In genomic region chr5:139257265-139257664, GRCm38 (mm10) we compare ENCODE assay signal across 18 mouse cellular contexts. TPM values are rescaled to one million over a fixed set of nuclear protein-coding genes. Genes with fewer than 3 reads are reported as not detected.
DNase-seq lines count a peak whose midpoint lies in the region; ATAC-seq and TF ChIP-seq lines count a peak whose summit lies in the region.
"Had no signal": no experiment of that assay in that cellular context is flagged by ENCODE, and none has a peak within 500 bp of the region (broad histone marks: within the 10 kb centered on the region; RNA-seq: fewer than 3 reads in every experiment).

No protein-coding gene starts in this region.

- no peak for TF ChIP-seq EP300 in lung, postnatal 0 days (IDR thresholded peaks at IDR 0.05)
- TF ChIP-seq EP300 in liver, postnatal 0 days (IDR thresholded peaks at IDR 0.05; ENCODE audit: low read depth) = no peak

- peak overlapping the region; percentile 69 for H3K27ac ChIP-seq in heart, embryonic 15.5 days
- peak overlapping the region; percentile 84 for H3K27ac ChIP-seq in lung, postnatal 0 days (ENCODE audit: low read length)
- peak overlapping the region; percentile 55; the same call in 1 of the 2 replicates for H3K27ac ChIP-seq in liver, postnatal 0 days (ENCODE audit: low read depth)
- H3K27ac ChIP-seq: embryonic facial prominence, embryonic 12.5 days; limb, embryonic 13.5 days; midbrain, embryonic 12.5 days; neural tube, embryonic 15.5 days had no signal

- WGBS in heart, embryonic 15.5 days = 91% methylated on average over 1 of the region's 1 CpGs
- 58% methylated on average over 1 of the region's 1 CpGs for WGBS in lung, postnatal 0 days
- WGBS in liver, postnatal 0 days (ENCODE audit: insufficient replicate concordance) = 100% methylated on average over 1 of the region's 1 CpGs

- DNase-seq in adrenal gland, postnatal 36 days = peak; percentile 48 to 52
- DNase-seq in adrenal gland, adult 18-20 months (ENCODE audit: low spot score in 2 of 2) = no peak
- no peak for DNase-seq in heart, adult 18-20 months
- DNase-seq in lung, postnatal 0 days (ENCODE audit: low spot score) = no peak
- DNase-seq in lung, postnatal 14 days = no peak
- DNase-seq in liver, postnatal 0 days = no peak
- DNase-seq: cerebellum, adult 9-10 months; kidney, adult 2 months; kidney, postnatal 36 days; right cerebral cortex, postnatal 4 days; thymus, postnatal 36 days had no signal

- H3K9me3 ChIP-seq in heart, embryonic 15.5 days (replicated peaks) = no peaks in the 10 kb centered on the region
- no peaks in the 10 kb centered on the region for H3K9me3 ChIP-seq in lung, postnatal 0 days (ENCODE audit: low read length)
- no peaks in the 10 kb centered on the region for H3K9me3 ChIP-seq in liver, postnatal 0 days (ENCODE audit: low read length)
- H3K9me3 ChIP-seq: embryonic facial prominence, embryonic 12.5 days; limb, embryonic 13.5 days; midbrain, embryonic 12.5 days; neural tube, embryonic 15.5 days had no signal

- no peak overlapping the region for H3K4me3 ChIP-seq in heart, embryonic 15.5 days
- H3K4me3 ChIP-seq in lung, postnatal 0 days (ENCODE audit: low read depth, low read length) = no peak overlapping the region
- H3K4me3 ChIP-seq in liver, postnatal 0 days (ENCODE audit: low read depth, low read length) = no peak overlapping the region
- H3K4me3 ChIP-seq: embryonic facial prominence, embryonic 12.5 days; limb, embryonic 13.5 days; midbrain, embryonic 12.5 days; myocyte; neural tube, embryonic 15.5 days had no signal

- no peaks in the 10 kb centered on the region for H3K27me3 ChIP-seq in heart, embryonic 15.5 days
- H3K27me3 ChIP-seq in lung, postnatal 0 days (replicated peaks; ENCODE audit: insufficient read depth, low read length) = no peaks in the 10 kb centered on the region
- no peaks in the 10 kb centered on the region for H3K27me3 ChIP-seq in liver, postnatal 0 days (ENCODE audit: insufficient read depth, low read length)
- H3K27me3 ChIP-seq: CH12.LX; embryonic facial prominence, embryonic 12.5 days; limb, embryonic 13.5 days; midbrain, embryonic 12.5 days; neural tube, embryonic 15.5 days had no signal

- H3K4me1 ChIP-seq in heart, embryonic 15.5 days (replicated peaks) = peaks cover 74% of the 10 kb centered on the region
- peaks cover 38% of the 10 kb centered on the region for H3K4me1 ChIP-seq in lung, postnatal 0 days (ENCODE audit: insufficient read depth, low read depth, low read length)
- peaks cover 54% of the 10 kb centered on the region for H3K4me1 ChIP-seq in liver, postnatal 0 days (ENCODE audit: insufficient read depth)

- no peak overlapping the region for H3K9ac ChIP-seq in heart, embryonic 15.5 days
- H3K9ac ChIP-seq in lung, postnatal 0 days (replicated peaks; ENCODE audit: low read depth) = no peak overlapping the region
- H3K9ac ChIP-seq in liver, postnatal 0 days (replicated peaks) = 0 out of 2 replicates have a peak overlapping the region, but pooled peaks have one; percentile 22
- H3K9ac ChIP-seq: embryonic facial prominence, embryonic 12.5 days; limb, embryonic 13.5 days; midbrain, embryonic 12.5 days; neural tube, embryonic 15.5 days had no signal

- no peak for TF ChIP-seq CTCF in lung, postnatal 0 days (IDR thresholded peaks at IDR 0.05)
- no peak for TF ChIP-seq CTCF in liver, postnatal 0 days (IDR thresholded peaks at IDR 0.05; ENCODE audit: low read depth)

- no peak for ATAC-seq in heart, embryonic 15.5 days (replicated peaks; ENCODE audit: insufficient number of reproducible peaks, insufficient read depth, low FRiP score, low read depth)
- ATAC-seq in lung, postnatal 0 days = no peak
- no peak for ATAC-seq in liver, postnatal 0 days

- H3K36me3 ChIP-seq in heart, embryonic 15.5 days = peaks cover 3% of the 10 kb centered on the region; the same call in 1 of the 2 replicates
- H3K36me3 ChIP-seq in lung, postnatal 0 days (ENCODE audit: insufficient read depth, low read length) = 0 out of 2 replicates have a peak, but pooled peaks cover under 1% of the 10 kb centered on the region
- H3K36me3 ChIP-seq in liver, postnatal 0 days (replicated peaks; ENCODE audit: insufficient read depth, low read length) = peaks cover 25% of the 10 kb centered on the region

- H3K4me2 ChIP-seq in heart, embryonic 15.5 days = no peak overlapping the region
- H3K4me2 ChIP-seq in lung, postnatal 0 days (replicated peaks; ENCODE audit: low read depth, low read length) = no peak overlapping the region
- no peak overlapping the region for H3K4me2 ChIP-seq in liver, postnatal 0 days (ENCODE audit: low read depth, low read length)
- H3K4me2 ChIP-seq: embryonic facial prominence, embryonic 12.5 days; limb, embryonic 13.5 days; midbrain, embryonic 12.5 days; neural tube, embryonic 15.5 days had no signal

RNA-seq across cellular contexts. Expression of gene Get4, which starts 5.1 kb away (rescaled TPM):
- total RNA-seq in adrenal gland, postnatal 36 days (2021) = 10 to 100 TPM; 80.1 to 97.0 TPM
- 10 to 100 TPM; 65.4 to 93.6 TPM for total RNA-seq in adrenal gland, adult 18-20 months (2021)
- polyA plus RNA-seq in heart, embryonic 15.5 days (2015; fragmentation: Nextera tagmentation; extraction: Ambion mirVana) = 132 and 146 TPM in 2 replicates
- total RNA-seq in heart, adult 18-20 months (2021) = 10 to 100 TPM; 42.0 to 44.7 TPM
- polyA plus RNA-seq in lung, postnatal 0 days (2015; fragmentation: Nextera tagmentation; extraction: Ambion mirVana) = 151 and 170 TPM in 2 replicates
- 92.7 and 97.5 TPM in 2 replicates for polyA plus RNA-seq in liver, postnatal 0 days (2015; fragmentation: Nextera tagmentation; extraction: Ambion mirVana)

RNA-seq across cellular contexts. Expression of gene Sun1, which starts 56.8 kb away (rescaled TPM):
- 100 to 1,000 TPM in 1 of 2 experiments, 10 to 100 TPM in 1; 73.4 to 105 TPM for total RNA-seq in adrenal gland, postnatal 36 days (2021)
- total RNA-seq in adrenal gland, adult 18-20 months (2021) = 10 to 100 TPM; 59.1 to 83.8 TPM
- polyA plus RNA-seq in heart, embryonic 15.5 days (2015; fragmentation: Nextera tagmentation; extraction: Ambion mirVana) = 32.4 and 38.9 TPM in 2 replicates
- 10 to 100 TPM; 48.3 to 56.7 TPM for total RNA-seq in heart, adult 18-20 months (2021)
- 35.1 and 37.6 TPM in 2 replicates for polyA plus RNA-seq in lung, postnatal 0 days (2015; fragmentation: Nextera tagmentation; extraction: Ambion mirVana)
- 7.9 and 8.6 TPM in 2 replicates for polyA plus RNA-seq in liver, postnatal 0 days (2015; fragmentation: Nextera tagmentation; extraction: Ambion mirVana)

Comparison
In these comparisons a context has a peak if more than half of its experiments do, and no peak if none do; other contexts are left out.
1. DNase-seq: peak in adrenal gland, postnatal 36 days (2 of 2); none in adrenal gland, adult 18-20 months (0 of 2), heart, adult 18-20 months (0 of 2), lung, postnatal 0 days (single experiment), lung, postnatal 14 days (single experiment) and liver, postnatal 0 days (single experiment).
2. Peak in every context shown above with its lines, with median percentiles within 50 percentile points of each other: H3K27ac ChIP-seq.